Mouse (Mus musculus): Measurements from ENCODE around the gene Gm21972. TPM values are rescaled to one million over a fixed set of nuclear protein-coding genes. Genes with fewer than 3 reads are reported as not detected.

Gene Gm21972
- 0.34 TPM in 1 of 2 replicates, not detected in the other for polyA plus RNA-seq (2012; rRNA removed)

DNA sequence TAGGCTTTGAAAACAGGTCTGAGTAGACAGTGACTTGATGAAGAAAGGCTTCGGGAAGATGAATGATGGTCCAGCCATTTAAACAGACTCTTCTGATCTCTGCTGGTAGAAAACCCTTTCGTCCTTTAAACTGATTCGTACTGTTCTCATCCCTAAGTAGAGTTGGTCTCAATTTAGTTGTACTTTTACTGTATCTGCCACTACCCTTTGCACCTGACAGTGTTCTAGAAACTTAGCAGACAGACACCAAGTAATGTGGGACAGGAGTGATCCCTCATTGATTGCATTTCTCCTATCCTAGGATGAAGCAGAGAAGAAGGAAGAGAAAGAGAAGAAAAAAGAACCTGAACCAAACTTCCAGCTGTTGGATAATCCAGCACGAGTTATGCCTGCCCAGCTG is at the start of gene Gm21972:
Gene Gm21972 (plus strand): TSS at position 301 of the 400 bp plus-strand sequence.

DNA sequence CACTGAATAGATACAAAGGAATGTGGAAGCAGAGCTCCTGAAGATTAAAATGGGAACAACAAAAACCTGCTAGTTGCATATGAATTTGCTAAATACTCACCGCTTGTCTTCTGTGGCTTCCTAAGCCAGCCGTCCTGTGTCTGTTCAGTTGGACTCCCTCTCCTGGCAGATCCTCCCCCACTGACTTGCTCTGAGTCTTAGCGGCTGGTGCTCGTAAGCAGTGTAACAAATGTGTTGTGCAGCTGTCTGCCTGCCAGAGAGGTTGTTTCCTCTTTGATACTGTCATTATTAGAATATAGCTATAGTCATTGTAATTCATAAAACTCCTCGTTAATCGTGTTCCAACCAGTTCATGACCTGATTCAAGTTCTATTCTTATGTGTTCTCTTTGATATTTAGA is 21.7 kb upstream of the Gm21972 start, which contains the start of gene Htr2b:
Gene Htr2b (minus strand): TSS at position 192 of the 400 bp plus-strand sequence.

DNA sequence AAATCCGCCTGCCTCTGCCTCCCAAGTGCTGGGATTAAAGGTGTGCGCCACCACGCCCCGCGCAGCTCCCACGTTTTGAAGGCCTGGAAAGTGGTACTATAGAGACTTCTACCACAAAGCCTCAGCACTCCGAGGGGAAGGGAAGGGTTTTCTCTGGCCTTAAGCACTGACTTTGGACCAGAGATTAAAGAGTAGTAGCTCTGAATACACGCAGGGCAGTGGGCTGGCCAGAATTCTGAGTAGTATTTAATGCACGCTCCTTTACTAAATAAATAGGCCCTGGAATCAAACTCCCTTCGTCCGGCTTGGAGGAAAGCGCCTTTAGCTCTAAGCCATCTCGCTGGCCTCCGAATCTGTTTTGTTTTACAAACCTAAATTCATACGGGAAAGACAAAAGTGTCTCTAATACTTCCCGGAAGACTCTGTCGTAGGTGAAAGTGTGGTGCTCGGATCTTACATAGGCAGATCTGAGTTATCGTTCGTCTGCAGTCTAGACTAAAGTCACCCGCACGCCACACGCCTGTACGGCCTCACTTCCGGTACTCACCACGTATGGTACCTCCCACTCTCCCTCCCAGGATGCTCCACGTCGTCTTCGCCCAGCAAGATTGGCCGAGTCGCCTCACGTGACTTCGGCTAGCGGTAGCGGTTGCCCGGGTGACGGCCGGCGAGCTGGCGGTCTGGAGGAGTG is 20.8 kb downstream of the Gm21972 start, which contains the start of gene Armc9:
Gene Armc9 (plus strand): TSS at position 648 of the 691 bp plus-strand sequence.

Other genes with a start within 250 kb of the Gm21972 start
- gene Itm2c, start 239.4 kb upstream of the Gm21972 start, polyA plus RNA-seq (2012; rRNA removed) = 394 and 495 TPM in 2 replicates
- 0.40 and 0.45 TPM in 2 replicates for gene 4933407L21Rik, start 205.2 kb upstream of the Gm21972 start, polyA plus RNA-seq (2012; rRNA removed)
- 0.26 and 0.27 TPM in 2 replicates for gene Gpr55, start 172.6 kb upstream of the Gm21972 start, polyA plus RNA-seq (2012; rRNA removed)
- not detected in 2 replicates for gene Spata3, start 116.8 kb upstream of the Gm21972 start, polyA plus RNA-seq (2012; rRNA removed)
- 2.0 and 4.4 TPM in 2 replicates for gene 2810459M11Rik, start 87.8 kb upstream of the Gm21972 start, polyA plus RNA-seq (2012; rRNA removed)
- gene Psmd1, start 69.2 kb upstream of the Gm21972 start, polyA plus RNA-seq (2012; rRNA removed) = 59.8 and 75.1 TPM in 2 replicates
- 0.25 and 0.84 TPM in 2 replicates for gene Htr2b, start 21.7 kb upstream of the Gm21972 start, polyA plus RNA-seq (2012; rRNA removed)
- gene Armc9, start 21.1 kb downstream of the Gm21972 start, polyA plus RNA-seq (2012; rRNA removed) = 10.4 and 10.8 TPM in 2 replicates
- gene B3gnt7, start 169.2 kb downstream of the Gm21972 start, polyA plus RNA-seq (2012; rRNA removed) = 15.9 and 18.7 TPM in 2 replicates
- gene Ncl, start 225.8 kb downstream of the Gm21972 start, polyA plus RNA-seq (2012; rRNA removed) = 5.5 and 10.2 TPM in 2 replicates